Mouse (Mus musculus) midbrain, embryonic 14.5 days (tissue): ENCODE measurements around the gene Podn. TPM values are rescaled to one million over a fixed set of nuclear protein-coding genes. Genes with fewer than 3 reads are reported as not detected.
"Not testable (repeated sequence)": the region's sequence is repeated elsewhere in the genome, so short reads cannot be mapped to it uniquely, and the experiment has no call there.

Source experiments
- ATAC-seq: fragments of 200-750 bp; cut with Nextera tagmentation; 2 replicates; pipeline ENCODE4 v1.8.0; 2017; ENCODE audit warnings: moderate number of reproducible peaks, moderate library complexity; ENCODE audit not compliant: low FRiP score, low TSS enrichment
- DNase-seq: peaks from one replicate; pipeline ENCODE4 v3.0.0-alpha.2; 2015
- H3K27ac ChIP-seq: fragments of 300-500 bp; sonication (generic); replicated peaks from 2 replicates; pipeline ENCODE4 v1.5.1; 2014; ENCODE audit warnings: mild to moderate bottlenecking, low read depth, low read length, moderate library complexity
- H3K27me3 ChIP-seq: fragments of 300-500 bp; sonication (generic); 2 replicates; pipeline ENCODE4 v1.6.1; 2014; ENCODE audit warnings: low read length, control low read depth, mixed read lengths; ENCODE audit not compliant: control insufficient read depth, insufficient read depth
- H3K36me3 ChIP-seq: fragments of 300-500 bp; sonication (generic); 2 replicates; pipeline ENCODE4 v1.6.1; 2014; ENCODE audit warnings: low read length, control low read depth; ENCODE audit not compliant: control insufficient read depth, insufficient read depth
- H3K4me1 ChIP-seq: fragments of 300-500 bp; sonication (generic); 2 replicates; pipeline ENCODE4 v1.6.1; 2014; ENCODE audit warnings: mild to moderate bottlenecking, antibody characterized with exemption, low read length, control low read depth; ENCODE audit not compliant: control insufficient read depth, insufficient read depth
- H3K4me2 ChIP-seq: fragments of 300-500 bp; sonication (generic); 2 replicates; pipeline ENCODE4 v1.6.1; 2014; ENCODE audit warnings: mild to moderate bottlenecking, low read length, moderate library complexity
- H3K4me3 ChIP-seq: fragments of 300-500 bp; sonication (generic); replicated peaks from 2 replicates; pipeline ENCODE4 v1.5.1; 2014; ENCODE audit warnings: low read depth, low read length
- H3K9ac ChIP-seq: fragments of 300-500 bp; sonication (generic); replicated peaks from 2 replicates; pipeline ENCODE4 v1.6.1; 2014; ENCODE audit warnings: mild to moderate bottlenecking, low read length, moderate library complexity
- H3K9me3 ChIP-seq: fragments of 300-500 bp; sonication (generic); 2 replicates; pipeline ENCODE4 v1.6.1; 2016; ENCODE audit warnings: low read length, control low read depth, mixed read lengths; ENCODE audit not compliant: control insufficient read depth
- WGBS: fragments of 180-500 bp; shearing (Covaris S2); extraction: QIAGEN DNeasy Blood & Tissue Kit; methylation state at CpG from one replicate; pipeline ENCODE4 v1.1.7; 2014; 5-methylcytosine and 5-hydroxymethylcytosine counted together
- polyA plus RNA-seq: library from polyadenylated mRNA; unstranded; fragments of >200 nt; fragmentation: Nextera tagmentation; extraction: Ambion mirVana; gene quantifications from 2 replicates; pipeline ENCODE4 v1.2.1, GENCODE M21; 2014

The Podn gene
- polyA plus RNA-seq, 1 experiment from 2014 or later: 0.12 TPM

DNA sequence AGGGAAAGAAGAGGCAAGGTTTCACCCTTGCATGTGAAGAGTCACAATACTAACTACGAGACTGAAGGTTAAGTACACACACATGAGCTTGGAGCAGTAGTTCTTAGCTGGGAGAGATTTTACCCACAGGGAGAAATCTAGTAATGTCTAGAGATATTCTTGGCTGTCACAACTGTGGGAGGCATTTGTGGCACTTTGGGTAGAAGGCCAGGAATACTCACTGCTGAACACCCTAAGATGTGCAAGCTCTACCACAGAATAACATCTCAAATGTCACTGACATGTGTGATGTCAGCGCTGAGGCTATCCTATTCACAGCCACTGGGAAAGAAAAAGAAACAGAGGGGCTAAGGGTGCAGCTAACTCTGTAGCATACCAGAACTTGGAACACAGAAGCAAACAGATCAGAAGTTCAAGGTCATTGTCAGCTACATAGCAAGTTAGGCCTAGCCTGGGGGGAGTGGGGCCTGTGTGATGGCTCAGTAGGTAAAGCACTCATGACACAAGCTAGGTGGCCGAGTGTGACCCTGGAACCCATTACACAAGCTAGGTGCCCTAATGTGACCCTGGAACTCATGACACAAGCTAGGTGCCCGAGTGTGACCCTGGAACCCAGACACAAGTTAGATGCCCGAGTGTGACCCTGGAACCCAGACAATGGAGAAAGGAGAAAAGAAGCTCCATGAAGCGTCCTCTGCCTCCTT, 13.1 kb downstream of the Podn start:
- ATAC-seq (no peak), DNase-seq (no peak)
- Histone ChIP-seq H3K27me3 (no peaks in the 10 kb centered on the region), H3K4me2 (no peak overlapping the region), H3K36me3 (no peaks in the 10 kb centered on the region), H3K9me3 (no peaks in the 10 kb centered on the region), H3K4me1 (peaks cover 5% of the 10 kb centered on the region; the same call in 1 of the 2 replicates), H3K4me3 (no peak overlapping the region), H3K9ac (no peak overlapping the region), H3K27ac (no peak overlapping the region)
- WGBS: 81% methylated on average over 6 of the region's 6 CpGs

DNA sequence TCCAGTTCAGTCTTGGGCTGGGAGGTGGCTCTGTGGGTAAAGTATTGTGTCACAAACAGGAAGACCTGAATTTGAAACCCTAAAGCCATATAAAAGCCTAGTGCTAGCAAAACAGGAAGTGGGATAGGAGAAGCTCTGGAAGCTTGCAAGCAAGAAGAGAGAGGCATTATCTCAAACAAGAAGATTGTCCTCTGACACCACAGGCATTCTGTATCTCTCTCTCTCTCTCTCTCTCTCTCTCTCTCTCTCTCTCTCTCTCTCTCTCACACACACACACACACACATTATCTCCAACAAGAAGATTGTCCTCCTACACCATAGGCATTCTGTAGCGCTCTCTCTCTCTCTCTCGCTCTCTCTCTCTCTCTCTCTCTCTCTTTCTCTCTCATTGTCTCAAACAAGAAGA, 13.8 kb downstream of the Podn start:
- ATAC-seq (no peak), DNase-seq (no peak)
- Histone ChIP-seq H3K9me3 (no peaks in the 10 kb centered on the region), H3K27ac (no peak overlapping the region), H3K4me3 (no peak overlapping the region), H3K36me3 (no peaks in the 10 kb centered on the region), H3K27me3 (no peaks in the 10 kb centered on the region), H3K4me1 (peaks cover 5% of the 10 kb centered on the region; the same call in 1 of the 2 replicates), H3K4me2 (no peak overlapping the region), H3K9ac (no peak overlapping the region)
- WGBS: 100% methylated on average over 2 of the region's 2 CpGs

DNA sequence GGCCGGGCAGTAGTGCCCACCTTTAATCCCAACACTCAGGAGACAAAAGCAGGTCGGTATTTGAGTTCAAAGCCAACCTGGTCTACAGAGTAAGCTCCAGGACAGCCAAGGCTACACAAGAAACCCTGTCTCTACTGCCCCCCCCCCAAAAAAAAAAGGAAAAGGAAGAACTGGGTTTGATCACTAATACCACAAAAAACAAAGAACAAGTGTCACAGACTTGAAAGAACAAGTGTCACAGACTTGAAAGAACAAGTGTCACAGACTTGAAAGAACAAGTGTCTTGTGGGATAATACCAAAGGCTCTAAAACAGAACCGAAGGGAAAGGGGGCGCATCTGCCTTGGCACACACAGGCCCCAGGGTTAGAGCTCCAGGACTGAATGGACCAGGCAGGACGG, 15.4 kb downstream of the Podn start:
- H3K36me3 ChIP-seq: no peaks in the 10 kb centered on the region
- no peak for DNase-seq
- H3K9me3 ChIP-seq: no peaks in the 10 kb centered on the region
- no peaks in the 10 kb centered on the region for H3K27me3 ChIP-seq
- 64% methylated on average over 5 of the region's 5 CpGs for WGBS
- no peak overlapping the region for H3K9ac ChIP-seq
- H3K4me1 ChIP-seq: peaks cover 5% of the 10 kb centered on the region; the same call in 1 of the 2 replicates
- H3K4me2 ChIP-seq: no peak overlapping the region
- H3K4me3 ChIP-seq: no peak overlapping the region
- ATAC-seq: no peak
- H3K27ac ChIP-seq: no peak overlapping the region

DNA sequence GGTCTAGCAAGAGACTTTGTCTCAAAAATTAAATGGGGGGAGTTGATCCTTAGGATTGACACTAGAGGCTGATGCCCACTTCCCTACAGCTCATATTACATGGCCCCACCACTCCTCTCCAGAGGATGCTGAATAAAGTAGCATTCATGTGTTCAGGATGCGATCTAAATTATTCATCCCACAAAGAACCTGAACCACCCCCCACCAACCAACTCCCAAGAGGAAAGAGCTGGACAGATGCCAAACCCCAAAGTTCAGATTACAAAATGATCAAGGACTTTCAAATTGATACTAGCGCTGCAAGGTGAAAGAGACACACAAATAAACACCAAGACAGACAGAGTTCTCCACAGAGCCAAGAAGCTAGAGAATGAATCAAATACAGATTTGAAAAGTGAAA, 16.5 kb downstream of the Podn start:
- Histone ChIP-seq H3K9me3 (no peaks in the 10 kb centered on the region), H3K36me3 (no peaks in the 10 kb centered on the region), H3K27me3 (no peaks in the 10 kb centered on the region), H3K4me3 (no peak overlapping the region), H3K4me1 (peaks cover 5% of the 10 kb centered on the region; the same call in 1 of the 2 replicates), H3K9ac (no peak overlapping the region), H3K27ac (peak overlapping the region; percentile 20; the same call in 1 of the 2 replicates), H3K4me2 (no peak overlapping the region)
- ATAC-seq (no peak), DNase-seq (peak; percentile 55)
- 35% methylated on average over 2 of the region's 2 CpGs for WGBS

DNA sequence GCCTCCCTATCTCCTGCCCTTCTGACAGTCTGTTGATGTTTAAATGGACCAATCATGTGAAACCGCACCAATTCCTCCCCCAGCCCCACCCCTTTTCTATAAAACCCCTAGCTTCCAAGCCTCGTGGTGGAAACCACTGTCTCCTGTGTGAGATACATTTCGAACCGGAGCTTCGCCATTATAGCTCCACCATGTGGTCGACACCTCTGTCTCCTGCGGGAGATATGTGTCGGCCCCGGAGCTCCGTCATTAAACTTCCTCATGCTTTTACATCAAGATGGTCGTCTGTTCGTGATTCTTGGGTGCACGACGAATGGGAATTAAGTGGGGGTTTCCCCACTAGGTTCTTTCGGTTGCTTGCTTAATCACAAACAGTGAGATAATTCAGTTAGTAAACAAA, 17.1 kb downstream of the Podn start:
- DNase-seq: peak; percentile 21
- ATAC-seq, H3K4me3 ChIP-seq, H3K4me1 ChIP-seq, H3K9ac ChIP-seq, H3K4me2 ChIP-seq, H3K36me3 ChIP-seq, H3K27ac ChIP-seq, H3K27me3 ChIP-seq, H3K9me3 ChIP-seq: not testable (repeated sequence)
- WGBS: 74% methylated on average over 15 of the region's 15 CpGs

DNA sequence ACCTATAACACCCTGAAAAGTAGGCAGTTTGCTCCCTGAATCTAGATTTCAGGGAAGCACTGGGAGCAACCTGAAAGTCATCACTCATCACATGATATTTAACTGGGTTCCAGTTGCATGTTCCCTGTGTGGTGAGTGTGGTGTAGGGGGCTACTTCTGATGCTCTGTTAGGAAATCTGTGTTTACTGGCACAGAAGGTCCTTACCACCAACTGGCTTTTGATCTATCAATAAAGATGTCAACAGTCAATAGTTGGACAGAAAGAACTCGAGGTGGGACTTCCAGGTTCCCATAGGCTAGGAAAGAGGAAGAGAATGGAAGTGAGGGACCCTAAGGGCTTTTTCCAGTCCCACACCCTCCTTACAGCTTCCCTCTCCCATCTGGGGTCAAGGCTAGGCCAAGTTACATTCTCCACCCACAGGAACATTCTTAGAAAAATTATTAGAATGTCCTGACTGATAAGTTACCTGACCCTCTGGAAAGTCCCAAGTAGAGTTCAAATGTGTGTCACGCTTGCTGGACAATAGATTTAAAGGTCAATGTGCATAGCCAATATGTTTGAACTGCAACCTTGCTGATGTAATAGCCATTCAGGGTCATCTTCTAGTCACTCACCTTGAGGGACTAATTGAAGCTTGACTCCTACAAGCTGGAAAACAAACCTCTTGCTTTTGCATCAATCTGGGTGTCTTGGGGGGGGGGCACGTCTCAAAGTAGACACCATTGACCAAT, 18.9 kb downstream of the Podn start:
- Histone ChIP-seq H3K4me3 (no peak overlapping the region), H3K27ac (no peak overlapping the region), H3K27me3 (no peaks in the 10 kb centered on the region), H3K4me1 (peaks cover 5% of the 10 kb centered on the region; the same call in 1 of the 2 replicates), H3K36me3 (no peaks in the 10 kb centered on the region), H3K4me2 (no peak overlapping the region), H3K9ac (no peak overlapping the region), H3K9me3 (no peaks in the 10 kb centered on the region)
- DNase-seq (no peak), ATAC-seq (no peak)
- 87% methylated on average over 3 of the region's 3 CpGs for WGBS

DNA sequence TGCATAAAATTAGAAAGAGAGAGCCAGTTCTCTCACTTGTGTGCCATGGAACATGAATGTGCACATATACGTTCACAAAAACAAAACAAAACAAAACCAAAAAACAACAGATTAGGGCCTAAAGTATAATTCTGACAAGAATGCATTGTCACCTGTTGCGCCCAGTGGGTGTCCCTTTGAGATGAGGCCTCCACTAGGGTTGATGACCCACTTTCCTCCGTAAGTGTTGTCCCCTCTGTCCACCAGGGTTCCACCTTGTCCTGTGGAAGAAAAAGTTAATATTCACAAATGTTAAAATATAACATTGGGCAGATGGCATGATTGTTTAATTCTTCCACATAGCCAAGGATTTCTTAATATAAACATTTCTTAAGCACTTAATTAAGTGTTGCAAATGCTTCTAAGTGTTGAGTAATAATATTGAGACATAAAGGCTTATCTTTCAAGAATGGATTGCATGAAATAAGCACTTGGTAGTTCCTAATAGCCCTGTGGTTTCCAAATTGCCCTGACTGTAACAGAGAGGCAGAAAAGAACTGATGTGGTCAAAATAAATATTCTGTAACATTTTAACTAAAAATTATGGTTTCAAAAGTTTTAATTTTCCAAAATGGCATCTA, 21.9 kb downstream of the Podn start:
- Histone ChIP-seq H3K27ac (no peak overlapping the region), H3K4me1 (peaks cover 7% of the 10 kb centered on the region), H3K4me3 (no peak overlapping the region), H3K4me2 (no peak overlapping the region), H3K36me3 (no peaks in the 10 kb centered on the region), H3K9me3 (no peaks in the 10 kb centered on the region), H3K9ac (no peak overlapping the region), H3K27me3 (no peaks in the 10 kb centered on the region)
- DNase-seq (no peak), ATAC-seq (no peak)
- WGBS: 88% methylated on average over 3 of the region's 3 CpGs

DNA sequence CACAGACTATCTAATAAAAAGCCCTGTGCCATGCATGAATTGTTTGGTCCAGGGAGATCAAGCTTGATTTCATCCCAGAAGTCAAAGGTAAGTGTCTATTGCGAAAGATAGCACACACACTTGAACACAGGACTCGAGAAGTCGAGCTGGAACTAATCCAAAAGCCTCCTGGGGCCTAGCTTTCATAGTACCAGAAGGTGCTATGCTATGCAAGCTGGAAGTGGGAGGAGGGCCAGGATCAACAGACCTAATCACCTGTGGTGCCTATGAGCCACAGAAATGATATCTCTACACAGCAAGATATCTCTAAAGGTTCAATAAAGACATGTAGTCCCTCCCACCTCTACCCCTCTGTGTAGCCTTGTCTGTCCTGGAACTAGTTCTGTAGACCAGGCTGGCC, 24.2 kb downstream of the Podn start:
- DNase-seq: no peak

More for the DNA sequence above, 24.2 kb downstream of the Podn start:
- H3K36me3 ChIP-seq: peaks cover 12% of the 10 kb centered on the region; the same call in 1 of the 2 replicates
- H3K4me2 ChIP-seq: no peak overlapping the region
- no peaks in the 10 kb centered on the region for H3K27me3 ChIP-seq
- no peak overlapping the region for H3K4me3 ChIP-seq
- H3K9me3 ChIP-seq: no peaks in the 10 kb centered on the region
- no peak overlapping the region for H3K9ac ChIP-seq
- 96% methylated on average over 3 of the region's 3 CpGs for WGBS
- no peak overlapping the region for H3K27ac ChIP-seq
- no peak for ATAC-seq
- H3K4me1 ChIP-seq: peaks cover 7% of the 10 kb centered on the region
